Mouse (Mus musculus) limb, embryonic 14.5 days (tissue): Measurements from ENCODE around the gene Rps11. TPM values are rescaled to one million over a fixed set of nuclear protein-coding genes. Genes with fewer than 3 reads are reported as not detected.
"Not testable (repeated sequence)": the region's sequence is repeated elsewhere in the genome, so short reads cannot be mapped to it uniquely, and the experiment has no call there.

Experiments
- ATAC-seq: fragments of 200-750 bp; cut with Nextera tagmentation; 2 replicates; pipeline ENCODE4 v1.8.0; 2017; ENCODE audit warnings: low read depth, moderate number of reproducible peaks, moderate TSS enrichment; ENCODE audit not compliant: low FRiP score
- DNase-seq: peaks from one replicate; pipeline ENCODE4 v3.0.0-alpha.2; 2015; ENCODE audit warnings: low spot score
- H3K27ac ChIP-seq: fragments of 300-500 bp; sonication (generic); replicated peaks from 2 replicates; pipeline ENCODE4 v1.5.1; 2014; ENCODE audit warnings: low read depth, mild to moderate bottlenecking, low read length, moderate library complexity, mixed read lengths
- H3K27me3 ChIP-seq: fragments of 300-500 bp; sonication (generic); 2 replicates; pipeline ENCODE4 v1.6.1; 2014; ENCODE audit warnings: low read length, mixed read lengths; ENCODE audit not compliant: control insufficient read depth, insufficient read depth
- H3K36me3 ChIP-seq: fragments of 300-500 bp; sonication (generic); 2 replicates; pipeline ENCODE4 v1.6.1; 2014; ENCODE audit warnings: mild to moderate bottlenecking, low read length, moderate library complexity, mixed read lengths; ENCODE audit not compliant: control insufficient read depth, insufficient read depth
- H3K4me1 ChIP-seq: fragments of 300-500 bp; sonication (generic); 2 replicates; pipeline ENCODE4 v1.6.1; 2014; ENCODE audit warnings: antibody characterized with exemption, low read length, mixed read lengths; ENCODE audit not compliant: control insufficient read depth, insufficient read depth
- H3K4me2 ChIP-seq: fragments of 300-500 bp; sonication (generic); replicated peaks from 2 replicates; pipeline ENCODE4 v1.6.1; 2014; ENCODE audit warnings: low read depth, mild to moderate bottlenecking, low read length, moderate library complexity; ENCODE audit not compliant: severe bottlenecking
- H3K4me3 ChIP-seq: fragments of 300-500 bp; sonication (generic); replicated peaks from 2 replicates; pipeline ENCODE4 v1.5.1; 2014; ENCODE audit warnings: low read length
- H3K9ac ChIP-seq: fragments of 300-500 bp; sonication (generic); 2 replicates; pipeline ENCODE4 v1.6.1; 2014; ENCODE audit warnings: mild to moderate bottlenecking, low read depth, low read length, moderate library complexity; ENCODE audit not compliant: severe bottlenecking
- H3K9me3 ChIP-seq: fragments of 300-500 bp; sonication (generic); 2 replicates; pipeline ENCODE4 v1.6.1; 2016; ENCODE audit warnings: low read length; ENCODE audit not compliant: control insufficient read depth
- POLR2A ChIP-seq: fragments of 200-500 bp; IDR thresholded peaks from 2 replicates; pipeline ENCODE4 v1.8.0; 2012; ENCODE audit warnings: inconsistent platforms, mild to moderate bottlenecking, moderate library complexity, borderline replicate concordance; ENCODE audit not compliant: insufficient read depth, insufficient read length; ENCODE audit errors: extremely low read depth
- WGBS: fragments of 180-500 bp; shearing (Covaris S2); extraction: QIAGEN DNeasy Blood & Tissue Kit; methylation state at CpG from one replicate; pipeline ENCODE4 v1.1.7; 2014; 5-methylcytosine and 5-hydroxymethylcytosine counted together
- polyA plus RNA-seq, 2 experiments: library from polyadenylated mRNA; depleted of rRNA in 1 of 2; stranded (reverse) in 1 of 2; unstranded in 1 of 2; fragments of >200 nt; fragmentation: Nextera tagmentation in 1 of 2; extraction: Ambion mirVana in 1 of 2; gene quantifications; 2 replicates each; pipeline versions ENCODE4 v1.2.1 to v1.2.3; 2012 to 2014

The Rps11 gene
- polyA plus RNA-seq, 2 experiments, result 814 to 1,719 TPM

DNA sequence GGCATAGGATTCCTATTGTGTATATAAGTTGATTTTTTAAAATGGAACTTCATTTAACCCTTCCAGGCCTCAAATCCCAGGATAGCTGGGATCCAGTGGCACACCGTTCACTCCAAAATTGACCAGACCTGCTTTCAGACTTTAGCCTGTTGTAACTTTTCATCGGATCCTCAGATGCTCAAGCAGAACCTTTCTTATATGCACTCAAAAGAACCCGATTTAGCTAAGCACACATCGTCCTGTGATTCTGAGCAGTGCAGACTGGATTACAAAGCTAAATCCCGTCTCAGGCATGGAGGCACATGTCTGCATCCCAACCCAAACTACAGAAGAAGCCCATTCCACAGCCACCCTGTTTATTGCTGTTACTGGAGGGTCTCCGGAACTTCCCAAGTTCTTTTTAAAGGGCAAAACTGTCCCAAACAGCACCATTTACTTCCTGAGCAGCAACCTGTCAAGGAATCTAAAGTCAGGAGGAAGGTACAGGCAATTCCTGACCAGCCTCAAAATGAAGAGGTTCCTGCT, 3.5 kb upstream of the Rps11 start:
- Histone ChIP-seq H3K4me2 (peak overlapping the region; percentile 90), H3K9ac (peak overlapping the region; percentile 99), H3K4me1 (peaks cover 31% of the 10 kb centered on the region), H3K36me3 (peaks cover 36% of the 10 kb centered on the region), H3K27me3 (no peaks in the 10 kb centered on the region), H3K9me3 (no peaks in the 10 kb centered on the region), H3K4me3 (peak overlapping the region; percentile 96), H3K27ac (peak overlapping the region; percentile 91)
- ATAC-seq (no peak), DNase-seq (no peak)
- 1% methylated on average over 6 of the region's 6 CpGs for WGBS
- no peak for TF ChIP-seq POLR2A

DNA sequence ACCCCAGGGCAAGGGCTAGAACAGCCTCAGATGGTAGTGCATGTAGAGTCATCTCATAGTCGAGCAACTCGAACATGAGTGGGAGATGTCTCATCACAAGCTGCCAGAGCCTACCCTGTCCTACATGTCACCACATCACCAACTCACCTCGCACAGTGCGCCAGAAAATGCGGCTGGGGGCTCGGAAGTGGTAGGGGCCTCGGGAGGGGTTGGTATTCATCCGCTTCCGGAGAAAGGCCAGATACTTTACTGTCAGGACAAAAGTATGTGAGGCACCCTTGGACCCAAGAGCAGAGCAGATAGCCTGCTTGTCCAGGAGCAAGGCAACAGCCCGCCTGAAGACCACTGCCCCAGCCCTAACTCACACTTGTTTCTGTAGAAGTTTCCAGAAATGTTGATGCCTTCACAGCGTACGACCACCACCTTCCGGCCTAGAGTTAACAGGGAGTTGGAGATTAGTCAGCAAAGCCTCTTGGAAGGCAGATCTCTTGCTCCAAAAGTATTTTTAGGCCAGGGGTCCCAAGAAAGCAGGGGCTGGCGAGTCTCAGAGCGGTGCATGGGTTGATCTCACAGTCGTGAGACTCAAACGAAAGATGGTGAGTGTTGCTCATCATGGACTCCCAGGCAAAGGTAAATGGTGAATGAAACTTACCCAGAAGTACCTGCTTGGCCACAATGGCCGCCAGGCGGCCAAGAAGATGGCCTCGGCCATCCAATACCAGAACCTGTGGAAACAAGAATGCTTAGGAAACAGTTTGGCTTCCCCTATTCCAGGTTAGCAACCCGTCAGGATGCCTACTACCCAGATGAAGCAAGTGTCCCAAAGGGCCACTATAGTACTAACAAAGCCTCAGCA, 2.8 kb upstream of the Rps11 start:
- Histone ChIP-seq H3K27ac (peak overlapping the region; percentile 91), H3K4me1 (peaks cover 32% of the 10 kb centered on the region), H3K36me3 (peaks cover 43% of the 10 kb centered on the region), H3K9me3 (no peaks in the 10 kb centered on the region), H3K4me2 (peak overlapping the region; percentile 90), H3K9ac (peak overlapping the region; percentile 99), H3K27me3 (no peaks in the 10 kb centered on the region), H3K4me3 (peak overlapping the region; percentile 96)
- DNase-seq (no peak), ATAC-seq (no peak)
- no peak for TF ChIP-seq POLR2A
- 48% methylated on average over 21 of the region's 21 CpGs for WGBS

DNA sequence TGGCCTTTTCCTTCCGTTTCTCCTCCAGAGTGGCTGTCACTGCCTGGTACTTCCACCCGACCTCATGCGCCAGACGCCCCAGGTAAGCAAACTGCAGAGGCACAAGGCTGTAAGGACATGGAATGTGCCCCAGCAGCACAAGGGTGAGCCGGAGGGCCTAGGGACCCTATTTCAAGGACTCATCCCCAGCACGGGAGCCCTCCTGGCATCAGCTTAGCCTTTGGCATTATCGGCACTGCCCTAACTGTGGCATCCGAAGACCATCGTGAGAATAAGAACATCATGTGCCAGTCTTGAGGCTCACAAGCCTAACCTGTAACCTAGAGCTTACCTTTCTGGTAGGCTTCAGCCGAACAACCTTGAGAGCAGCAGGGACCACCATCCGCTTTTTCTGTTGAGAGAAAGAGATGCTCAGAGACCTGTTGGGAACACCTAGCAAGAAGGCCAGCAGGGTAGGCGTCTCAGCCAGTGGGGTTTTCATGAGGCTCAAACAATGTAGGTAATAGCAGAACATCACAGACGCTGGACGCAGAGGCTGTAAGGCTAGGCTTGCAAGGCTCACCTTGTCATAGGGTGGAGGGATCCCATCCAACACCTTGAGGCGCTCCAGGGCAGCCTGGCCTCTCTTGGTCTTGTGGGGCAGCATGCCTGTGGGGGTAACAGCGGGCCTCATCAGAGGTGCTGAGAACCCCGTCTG, 2.1 kb upstream of the Rps11 start:
- no peak for TF ChIP-seq POLR2A
- Histone ChIP-seq H3K4me2 (peak overlapping the region; percentile 90), H3K27ac (peak overlapping the region; percentile 91), H3K9me3 (no peaks in the 10 kb centered on the region), H3K27me3 (no peaks in the 10 kb centered on the region), H3K4me1 (peaks cover 36% of the 10 kb centered on the region), H3K9ac (peak overlapping the region; percentile 99), H3K4me3 (peak overlapping the region; percentile 96), H3K36me3 (peaks cover 50% of the 10 kb centered on the region)
- no peak for ATAC-seq
- no peak for DNase-seq
- 76% methylated on average over 17 of the region's 17 CpGs for WGBS

DNA sequence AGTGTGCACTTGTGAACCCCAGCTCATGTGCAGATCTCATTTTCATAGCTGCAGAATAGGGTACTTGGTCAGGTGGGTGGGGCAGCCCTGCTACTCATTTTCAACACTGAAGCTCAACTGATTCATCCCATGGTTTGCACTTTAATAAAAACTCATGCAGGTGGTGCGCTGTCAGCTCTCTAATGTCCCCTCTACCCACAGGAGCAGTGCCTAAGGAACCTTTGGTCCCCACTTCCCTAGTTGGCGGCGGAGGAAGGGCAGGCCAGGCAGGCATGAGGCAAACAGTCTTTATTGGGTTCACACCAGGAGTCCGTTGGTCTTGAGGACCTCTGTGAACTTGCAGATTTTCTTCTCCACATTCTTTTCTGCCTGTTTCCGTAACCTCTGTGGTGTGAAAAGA, 1.4 kb upstream of the Rps11 start:
- DNase-seq, ATAC-seq, H3K27ac ChIP-seq, H3K4me2 ChIP-seq, H3K27me3 ChIP-seq, H3K9me3 ChIP-seq, H3K9ac ChIP-seq: not testable (repeated sequence)
- Histone ChIP-seq H3K4me3 (0 out of 2 replicates have a peak overlapping the region, but pooled peaks have one; percentile 97), H3K4me1 (peaks cover 36% of the 10 kb centered on the region), H3K36me3 (peaks cover 57% of the 10 kb centered on the region)
- 65% methylated on average over 5 of the region's 5 CpGs for WGBS

DNA sequence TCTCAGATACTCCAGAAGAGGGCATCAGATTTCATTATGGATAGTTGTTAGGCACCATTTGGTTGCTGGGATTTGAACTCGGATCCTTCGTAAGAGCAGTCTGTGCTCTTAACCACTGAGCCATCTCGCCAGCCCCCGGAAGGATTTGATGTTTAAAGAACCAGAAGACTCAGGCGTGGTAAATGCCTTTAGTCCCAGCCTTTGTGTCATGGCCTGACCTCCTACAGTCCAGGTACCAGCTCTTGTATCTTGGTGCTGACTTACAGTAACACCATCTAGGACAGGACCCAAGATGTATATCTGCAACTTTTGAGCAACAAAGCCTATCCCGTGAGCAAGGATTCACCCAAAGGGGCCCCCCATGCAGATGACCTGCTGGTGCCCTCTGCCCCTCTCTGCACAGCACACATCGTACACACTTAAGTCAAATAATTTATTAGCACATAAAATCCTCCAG, 933 bp upstream of the Rps11 start:
- peak; percentile 66 for DNase-seq
- H3K4me2 ChIP-seq, result peak overlapping the region; percentile 54; the same call in 1 of the 2 replicates
- WGBS, result 8% methylated on average over 7 of the region's 7 CpGs
- peaks cover 62% of the 10 kb centered on the region for H3K36me3 ChIP-seq
- H3K9ac ChIP-seq, result no peak overlapping the region
- no peak for ATAC-seq
- TF ChIP-seq POLR2A, result no peak
- H3K9me3 ChIP-seq, result no peaks in the 10 kb centered on the region
- H3K27me3 ChIP-seq, result no peaks in the 10 kb centered on the region
- H3K4me1 ChIP-seq, result peaks cover 36% of the 10 kb centered on the region
- peak overlapping the region; percentile 65; the same call in 1 of the 2 replicates for H3K27ac ChIP-seq
- H3K4me3 ChIP-seq, result peak overlapping the region; percentile 97
